Mouse (Mus musculus) liver, embryonic 14.5 days (tissue): ENCODE measurements around the gene Htr1b. TPM values are rescaled to one million over a fixed set of nuclear protein-coding genes. Genes with fewer than 3 reads are reported as not detected.

ENCODE experiments used
- ATAC-seq: fragments of 200-750 bp; cut with Nextera tagmentation; 2 replicates; pipeline ENCODE4 v1.8.0; 2017; ENCODE audit warnings: moderate number of reproducible peaks, mild to moderate bottlenecking, moderate library complexity; ENCODE audit not compliant: insufficient read depth
- DNase-seq, 3 experiments: peaks; one replicate each; pipeline ENCODE4 v3.0.0-alpha.2; 2012 to 2013; ENCODE audit warnings: low read depth in 3 of 3, low spot score in 3 of 3
- H3K27ac ChIP-seq: fragments of 300-500 bp; sonication (generic); 2 replicates; pipeline ENCODE4 v1.5.1; 2014; ENCODE audit warnings: moderate library complexity, mild to moderate bottlenecking, control low read depth, inconsistent platforms
- H3K27me3 ChIP-seq: fragments of 300-500 bp; sonication (generic); 2 replicates; pipeline ENCODE4 v1.6.1; 2014; ENCODE audit warnings: mild to moderate bottlenecking, low read length, moderate library complexity; ENCODE audit not compliant: control insufficient read depth, insufficient read depth
- H3K36me3 ChIP-seq: fragments of 300-500 bp; sonication (generic); replicated peaks from 2 replicates; pipeline ENCODE4 v1.6.1; 2014; ENCODE audit warnings: low read depth; ENCODE audit not compliant: control insufficient read depth, insufficient read depth
- H3K4me1 ChIP-seq, 2 experiments: fragments of 200-500 bp in 1 of 2; fragments of 300-500 bp in 1 of 2; sonication (generic) in 1 of 2; replicated peaks; 2 replicates each; pipeline ENCODE4 v1.6.1; 2012 to 2014; ENCODE audit warnings: antibody characterized with exemption in 1 of 2, inconsistent platforms in 1 of 2, low read length in 1 of 2; ENCODE audit not compliant: control insufficient read depth in 2 of 2, insufficient read depth in 2 of 2
- H3K4me2 ChIP-seq: fragments of 300-500 bp; sonication (generic); 2 replicates; pipeline ENCODE4 v1.6.1; 2014; ENCODE audit warnings: low read depth, mild to moderate bottlenecking, control low read depth, moderate library complexity
- H3K4me3 ChIP-seq, 2 experiments: fragments of 200-500 bp in 1 of 2; fragments of 300-500 bp in 1 of 2; sonication (generic) in 1 of 2; 2 replicates each; pipeline ENCODE4 v1.5.1; 2012 to 2014; ENCODE audit warnings: low read depth in 2 of 2, low read length in 2 of 2, mild to moderate bottlenecking in 2 of 2, control low read depth in 1 of 2, inconsistent platforms in 1 of 2, moderate library complexity in 1 of 2; ENCODE audit not compliant: insufficient read depth in 1 of 2
- H3K9ac ChIP-seq: fragments of 300-500 bp; sonication (generic); replicated peaks from 2 replicates; pipeline ENCODE4 v1.6.1; 2014; ENCODE audit warnings: mild to moderate bottlenecking, control low read depth, moderate library complexity
- H3K9me3 ChIP-seq: fragments of 300-500 bp; sonication (generic); 2 replicates; pipeline ENCODE4 v1.6.1; 2016; ENCODE audit warnings: low read length, mixed read lengths; ENCODE audit not compliant: control insufficient read depth
- CTCF ChIP-seq: IDR thresholded peaks from 2 replicates; pipeline ENCODE4 v1.5.1; 2016; ENCODE audit warnings: antibody characterized with exemption, low read depth, control low read depth
- EP300 ChIP-seq: IDR thresholded peaks from 2 replicates; pipeline ENCODE4 v1.6.1; 2016; ENCODE audit warnings: antibody characterized with exemption, low read depth
- WGBS: fragments of 180-500 bp; shearing (Covaris S2); extraction: QIAGEN DNeasy Blood & Tissue Kit; methylation state at CpG from one replicate; pipeline ENCODE4 v1.1.7; 2014; ENCODE audit not compliant: insufficient replicate concordance; 5-methylcytosine and 5-hydroxymethylcytosine counted together
- polyA plus RNA-seq, 2 experiments: library from polyadenylated mRNA; depleted of rRNA in 1 of 2; stranded (reverse) in 1 of 2; unstranded in 1 of 2; fragments of >200 nt; fragmentation: Nextera tagmentation in 1 of 2; extraction: Ambion mirVana in 1 of 2; gene quantifications; 2 replicates each; pipeline versions ENCODE4 v1.2.1 to v1.2.3; 2012 to 2014

The Htr1b gene
- polyA plus RNA-seq (2012; rRNA removed): 0.01 and 0.03 TPM in 2 replicates
- polyA plus RNA-seq (2014; fragmentation: Nextera tagmentation; extraction: Ambion mirVana): not detected in 2 replicates

GRCm38 (mm10) chr9:81633437-81633973 is at the start of gene Htr1b:
Htr1b (minus strand) TSS chr9:81633828.
- DNase-seq (no peak), ATAC-seq (no peak)
- Histone ChIP-seq H3K27ac (no peak within 1 kb of the TSS), H3K4me3 (peak within 1 kb of the TSS; percentile 21 to 34; a peak in 3 of 4 replicates), H3K9ac (no peak within 1 kb of the TSS), H3K9me3 (no peaks in the 10 kb centered on the region), H3K4me2 (peak within 1 kb of the TSS; percentile 44), H3K27me3 (peaks cover 27% of the 10 kb centered on the region), H3K4me1 (no peaks in the 10 kb centered on the region), H3K36me3 (no peaks in the 10 kb centered on the region)
- TF ChIP-seq CTCF (no peak), EP300 (no peak)
- under 1% methylated on average over 25 of the region's 26 CpGs for WGBS

- no peak overlapping the region for H3K4me3 ChIP-seq
- DNase-seq: no peak
- H3K9ac ChIP-seq: no peak overlapping the region
- 73% methylated on average over 1 of the region's 1 CpGs for WGBS
- no peaks in the 10 kb centered on the region for H3K9me3 ChIP-seq
- H3K27me3 ChIP-seq: no peaks in the 10 kb centered on the region
- no peak for TF ChIP-seq EP300
- H3K36me3 ChIP-seq: no peaks in the 10 kb centered on the region
- no peak overlapping the region for H3K4me2 ChIP-seq
- ATAC-seq: no peak
- H3K4me1 ChIP-seq: no peaks in the 10 kb centered on the region
- no peak overlapping the region for H3K27ac ChIP-seq
These were observed 43.1 kb upstream of the Htr1b start for GRCm38 (mm10) chr9:81676716-81677115.

GRCm38 (mm10) chr9:81637486-81637885 is 3.9 kb upstream of the Htr1b start:
- DNase-seq (no peak), ATAC-seq (no peak)
- Histone ChIP-seq H3K4me1 (no peaks in the 10 kb centered on the region), H3K27me3 (peaks cover 20% of the 10 kb centered on the region), H3K27ac (no peak overlapping the region), H3K4me3 (no peak overlapping the region), H3K36me3 (no peaks in the 10 kb centered on the region), H3K9me3 (no peaks in the 10 kb centered on the region), H3K4me2 (no peak overlapping the region), H3K9ac (no peak overlapping the region)
- TF ChIP-seq CTCF: no peak
- TF ChIP-seq EP300: no peak
- 60% methylated on average over 1 of the region's 1 CpGs for WGBS

GRCm38 (mm10) chr9:81635109-81635508 is 1.5 kb upstream of the Htr1b start:
- 8% methylated on average over 8 of the region's 8 CpGs for WGBS
- ATAC-seq (no peak), DNase-seq (no peak)
- Histone ChIP-seq H3K27ac (no peak overlapping the region), H3K9ac (no peak overlapping the region), H3K36me3 (no peaks in the 10 kb centered on the region), H3K27me3 (peaks cover 27% of the 10 kb centered on the region), H3K4me1 (no peaks in the 10 kb centered on the region), H3K4me3 (no peak overlapping the region), H3K9me3 (no peaks in the 10 kb centered on the region), H3K4me2 (no peak overlapping the region)
- TF ChIP-seq CTCF (peak; percentile 23; the same call in 1 of the 2 replicates), EP300 (no peak)

GRCm38 (mm10) chr9:81634163-81634562 is 535 bp upstream of the Htr1b start:
- no peak overlapping the region for H3K4me2 ChIP-seq
- peaks cover 27% of the 10 kb centered on the region for H3K27me3 ChIP-seq
- H3K4me1 ChIP-seq: no peaks in the 10 kb centered on the region
- no peaks in the 10 kb centered on the region for H3K9me3 ChIP-seq
- H3K4me3 ChIP-seq: no peak overlapping the region
- DNase-seq (no peak), ATAC-seq (no peak)
- 2% methylated on average over 10 of the region's 10 CpGs for WGBS
- H3K36me3 ChIP-seq: no peaks in the 10 kb centered on the region
- TF ChIP-seq EP300 (no peak), CTCF (no peak)
- H3K9ac ChIP-seq: no peak overlapping the region
- H3K27ac ChIP-seq: no peak overlapping the region
